Mouse (Mus musculus) ovary, adult 10 weeks (tissue): ENCODE results near the gene Gm47996. TPM values are rescaled to one million over a fixed set of nuclear protein-coding genes. Genes with fewer than 3 reads are reported as not detected.

Experiments used
- polyA plus RNA-seq: library from polyadenylated mRNA; stranded (reverse); fragments of 350-450 nt; fragmentation: Illumina TruSeq; extraction: RNeasy Lipid Tissue Mini Kit (QIAGEN cat#74804); gene quantifications from one replicate; pipeline ENCODE4 v1.2.3, GENCODE M21; 2014

Gene Gm47996
- polyA plus RNA-seq: not detected

DNA sequence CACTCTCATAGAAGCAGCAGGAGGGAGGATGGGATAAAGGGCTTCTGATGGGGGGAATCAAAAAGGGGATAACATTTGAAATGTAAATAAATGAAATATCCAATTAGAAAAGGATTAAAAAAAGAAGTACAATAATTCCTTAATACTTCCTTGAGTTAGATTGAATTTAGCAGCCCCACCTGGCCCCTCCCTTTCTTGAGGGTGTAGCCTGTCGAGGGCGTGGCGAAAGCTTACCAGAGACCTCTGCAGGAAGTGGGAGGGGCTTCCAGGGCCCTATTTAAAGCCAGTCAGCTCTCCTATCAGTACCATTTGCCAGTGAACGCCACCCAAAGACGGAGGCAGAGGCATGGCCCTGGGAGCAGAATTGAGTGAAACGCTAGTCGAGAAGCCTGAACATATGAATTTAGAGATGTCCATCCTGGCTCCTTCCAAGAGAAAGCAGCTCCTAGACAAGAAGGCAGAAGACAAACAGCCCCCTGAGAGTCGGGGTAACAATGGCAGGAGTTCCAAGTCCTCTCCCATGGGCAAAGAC, at the start of gene Gm47996:
TSS of gene Gm47996 (plus strand) at position 308 of the 532 bp plus-strand sequence.

GRCm38 (mm10) chr1:151182266-151182665, 27.7 kb upstream of the Gm47996 start, which contains the start of gene Gm47985:
TSS of gene Gm47985 (plus strand) at chr1:151182537.

DNA sequence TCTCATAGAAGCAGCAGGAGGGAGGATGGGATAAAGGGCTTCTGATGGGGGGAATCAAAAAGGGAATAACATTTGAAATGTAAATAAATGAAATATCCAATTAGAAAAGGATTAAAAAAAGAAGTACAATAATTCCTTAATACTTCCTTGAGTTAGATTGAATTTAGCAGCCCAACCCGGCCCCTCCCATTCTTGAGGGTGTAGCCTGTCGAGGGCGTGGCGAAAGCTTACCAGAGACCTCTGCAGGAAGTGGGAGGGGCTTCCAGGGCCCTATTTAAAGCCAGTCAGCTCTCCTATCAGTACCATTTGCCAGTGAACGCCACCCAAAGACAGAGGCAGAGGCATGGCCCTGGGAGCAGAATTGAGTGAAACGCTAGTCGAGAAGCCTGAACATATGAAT, 17.9 kb upstream of the Gm47996 start, which contains the start of gene Gm8947:
TSS of gene Gm8947 (plus strand) at position 302 of the 400 bp plus-strand sequence.

GRCm38 (mm10) chr1:151198120-151198519, 11.8 kb upstream of the Gm47996 start, which contains the start of gene Gm47995:
TSS of gene Gm47995 (plus strand) at chr1:151198448.

GRCm38 (mm10) chr1:151203818-151204217, 6.1 kb upstream of the Gm47996 start, which contains the start of gene 3110040M04Rik:
TSS of gene 3110040M04Rik (plus strand) at chr1:151204121.

Other genes starting within 250 kb of the Gm47996 start
- 2.2 TPM for gene Hmcn1, start 216.7 kb upstream of the Gm47996 start, polyA plus RNA-seq
- gene Gm47985, start 27.6 kb upstream of the Gm47996 start, polyA plus RNA-seq: not detected
- gene Gm8947, start 17.8 kb upstream of the Gm47996 start, polyA plus RNA-seq: not detected
- not detected for gene Gm47995, start 11.7 kb upstream of the Gm47996 start, polyA plus RNA-seq
- gene 3110040M04Rik, start 6.0 kb upstream of the Gm47996 start, polyA plus RNA-seq: not detected
- gene Ivns1abp, start 134.3 kb downstream of the Gm47996 start, polyA plus RNA-seq: 1,350 TPM
- 66.4 TPM for gene Swt1, start 218.3 kb downstream of the Gm47996 start, polyA plus RNA-seq
- 42.6 TPM for gene Trmt1l, start 218.4 kb downstream of the Gm47996 start, polyA plus RNA-seq